Mouse (Mus musculus) ES-E14 (cell line): ENCODE data around the gene Zfp189.

ENCODE experiments used
- CHD2 ChIP-seq: IDR thresholded peaks from 2 replicates; pipeline ENCODE4 v1.6.1; 2014; ENCODE audit warnings: mild to moderate bottlenecking, low read depth, low read length, inconsistent platforms
- HCFC1 ChIP-seq: IDR thresholded peaks from 2 replicates; pipeline ENCODE4 v1.6.1; 2012; ENCODE audit warnings: low read length, inconsistent platforms, borderline replicate concordance; ENCODE audit not compliant: insufficient read depth
- MAFK ChIP-seq: IDR thresholded peaks from 2 replicates; pipeline ENCODE4 v1.6.1; 2014; ENCODE audit warnings: mild to moderate bottlenecking, low read depth, low read length, inconsistent platforms; ENCODE audit not compliant: insufficient read depth
- ZC3H11A ChIP-seq: IDR thresholded peaks from 2 replicates; pipeline ENCODE4 v1.6.1; 2012; ENCODE audit warnings: low read depth, mild to moderate bottlenecking, inconsistent platforms, low read length, borderline replicate concordance
- ZNF384 ChIP-seq: IDR thresholded peaks from 2 replicates; pipeline ENCODE4 v1.6.1; 2012; ENCODE audit warnings: low read depth, low read length, inconsistent platforms

GRCm38 (mm10) chr4:49521346-49521745, 370 bp downstream of the Zfp189 start:
- no peak for TF ChIP-seq MAFK
- TF ChIP-seq HCFC1, result no peak
- no peak for TF ChIP-seq ZC3H11A
- no peak for TF ChIP-seq CHD2
- no peak for TF ChIP-seq ZNF384
